Mouse (Mus musculus): ENCODE measurements around the gene Tmtc1.

Gene Tmtc1

GRCm38 (mm10) chr6:148375618-148376209 is 68.5 kb downstream of the Tmtc1 start:
- in situ Hi-C loops (cut with MboI; ENCODE audit: low sequenced_read_pairs), result no loop called here

- in situ Hi-C loops (cut with MboI; ENCODE audit: low sequenced_read_pairs), result no loop called here
Observed at GRCm38 (mm10) chr6:148375015-148375414, 69.2 kb downstream of the Tmtc1 start.

GRCm38 (mm10) chr6:148373444-148373843 is 70.7 kb downstream of the Tmtc1 start:
- in situ Hi-C loops (cut with MboI; ENCODE audit: low sequenced_read_pairs), result no loop called here

GRCm38 (mm10) chr6:148371223-148371622 is 73.0 kb downstream of the Tmtc1 start:
- in situ Hi-C loops (cut with MboI; ENCODE audit: low sequenced_read_pairs), result no loop called here

GRCm38 (mm10) chr6:148367094-148367539 is 77.1 kb downstream of the Tmtc1 start:
- in situ Hi-C loops (cut with MboI; ENCODE audit: low sequenced_read_pairs), result no loop called here

- in situ Hi-C loops (cut with MboI; ENCODE audit: low sequenced_read_pairs), result no loop called here
Observed at GRCm38 (mm10) chr6:148366629-148367028, 77.6 kb downstream of the Tmtc1 start.

- in situ Hi-C loops (cut with MboI; ENCODE audit: low sequenced_read_pairs), result no loop called here
Observed at GRCm38 (mm10) chr6:148363162-148363561, 81.0 kb downstream of the Tmtc1 start.

- in situ Hi-C loops (cut with MboI; ENCODE audit: low sequenced_read_pairs), result no loop called here
Observed at GRCm38 (mm10) chr6:148362475-148362874, 81.7 kb downstream of the Tmtc1 start.

- in situ Hi-C loops (cut with MboI; ENCODE audit: low sequenced_read_pairs), result no loop called here
Observed at GRCm38 (mm10) chr6:148359348-148359905, 84.8 kb downstream of the Tmtc1 start.

- in situ Hi-C loops (cut with MboI; ENCODE audit: low sequenced_read_pairs), result no loop called here
Observed at GRCm38 (mm10) chr6:148358580-148359246, 85.5 kb downstream of the Tmtc1 start.

- in situ Hi-C loops (cut with MboI; ENCODE audit: low sequenced_read_pairs), result no loop called here
Observed at GRCm38 (mm10) chr6:148356141-148356540, 88.0 kb downstream of the Tmtc1 start.

GRCm38 (mm10) chr6:148354509-148355474 is 89.4 kb downstream of the Tmtc1 start:
- in situ Hi-C loops (cut with MboI; ENCODE audit: low sequenced_read_pairs), result no loop called here

GRCm38 (mm10) chr6:148354151-148354508 is 90.1 kb downstream of the Tmtc1 start:
- in situ Hi-C loops (cut with MboI; ENCODE audit: low sequenced_read_pairs), result no loop called here

- in situ Hi-C loops (cut with MboI; ENCODE audit: low sequenced_read_pairs), result no loop called here
Observed at GRCm38 (mm10) chr6:148345001-148345400, 99.2 kb downstream of the Tmtc1 start.

GRCm38 (mm10) chr6:148342191-148342590 is 102.0 kb downstream of the Tmtc1 start:
- in situ Hi-C loops (cut with MboI; ENCODE audit: low sequenced_read_pairs), result no loop called here

GRCm38 (mm10) chr6:148341765-148342164 is 102.4 kb downstream of the Tmtc1 start:
- in situ Hi-C loops (cut with MboI; ENCODE audit: low sequenced_read_pairs), result no loop called here

GRCm38 (mm10) chr6:148338326-148338957 is 105.7 kb downstream of the Tmtc1 start:
- in situ Hi-C loops (cut with MboI; ENCODE audit: low sequenced_read_pairs), result no loop called here

- in situ Hi-C loops (cut with MboI; ENCODE audit: low sequenced_read_pairs), result no loop called here
Observed at GRCm38 (mm10) chr6:148336290-148336955, 107.8 kb downstream of the Tmtc1 start.

GRCm38 (mm10) chr6:148331916-148332315 is 112.3 kb downstream of the Tmtc1 start:
- in situ Hi-C loops (cut with MboI; ENCODE audit: low sequenced_read_pairs), result no loop called here

GRCm38 (mm10) chr6:148329976-148330375 is 114.2 kb downstream of the Tmtc1 start:
- in situ Hi-C loops (cut with MboI; ENCODE audit: low sequenced_read_pairs), result no loop called here

Measured in CH12F3 (cell line).